Mouse (Mus musculus): ENCODE results near the gene Ankle1. TPM values are rescaled to one million over a fixed set of nuclear protein-coding genes. Genes with fewer than 3 reads are reported as not detected.
A peak's percentile ranks its signal among the peaks of the same experiment; 100 is the strongest.

Gene Ankle1
- total RNA-seq, 4 experiments from 2014 or later: 0.18 to 0.72 (median 0.27) TPM

GRCm38 (mm10) chr8:71381971-71382961 is 23.5 kb upstream of the Ankle1 start:
- peak in 1 of 2 experiments; percentile 62 for DNase-seq (ENCODE audit: low spot score in 2 of 2)

- DNase-seq (ENCODE audit: low spot score in 2 of 2): no peak
These were observed 22.4 kb upstream of the Ankle1 start for GRCm38 (mm10) chr8:71383396-71383795.

- no peak for DNase-seq (ENCODE audit: low spot score in 2 of 2)
These were observed 21.9 kb upstream of the Ankle1 start for GRCm38 (mm10) chr8:71383860-71384259.

- DNase-seq (ENCODE audit: low spot score in 2 of 2): no peak
These were observed 20.5 kb upstream of the Ankle1 start for GRCm38 (mm10) chr8:71385212-71385835.

- no peak for DNase-seq (ENCODE audit: low spot score in 2 of 2)
These were observed 17.5 kb upstream of the Ankle1 start for GRCm38 (mm10) chr8:71388267-71388666.

- no peak for DNase-seq (ENCODE audit: low spot score in 2 of 2)
These were observed 14.1 kb upstream of the Ankle1 start for GRCm38 (mm10) chr8:71391696-71392095.

GRCm38 (mm10) chr8:71392391-71392790 is 13.4 kb upstream of the Ankle1 start:
- no peak for DNase-seq (ENCODE audit: low spot score in 2 of 2)

GRCm38 (mm10) chr8:71392871-71393270 is 12.9 kb upstream of the Ankle1 start:
- DNase-seq (ENCODE audit: low spot score in 2 of 2): no peak

GRCm38 (mm10) chr8:71394481-71394880 is 11.3 kb upstream of the Ankle1 start:
- peak in 1 of 2 experiments; percentile 8 for DNase-seq (ENCODE audit: low spot score in 2 of 2)

GRCm38 (mm10) chr8:71395071-71395470 is 10.7 kb upstream of the Ankle1 start:
- no peak for DNase-seq (ENCODE audit: low spot score in 2 of 2)

GRCm38 (mm10) chr8:71395629-71396028 is 10.2 kb upstream of the Ankle1 start, which contains the start of gene Ushbp1:
Gene Ushbp1 (minus strand): TSS chr8:71395802.
- DNase-seq (ENCODE audit: low spot score in 2 of 2): peak in 1 of 2 experiments; percentile 11

GRCm38 (mm10) chr8:71396639-71397305 is 9.0 kb upstream of the Ankle1 start, which contains the start of gene Babam1:
Gene Babam1 (plus strand): TSS chr8:71396861.
- DNase-seq (ENCODE audit: low spot score in 2 of 2): peak; percentile 94 to 96

- DNase-seq (ENCODE audit: low spot score in 2 of 2): peak in 1 of 2 experiments; percentile 15
These were observed 8.1 kb upstream of the Ankle1 start for GRCm38 (mm10) chr8:71397701-71398100.

GRCm38 (mm10) chr8:71400826-71401225 is 5.0 kb upstream of the Ankle1 start:
- peak in 1 of 2 experiments; percentile 3 for DNase-seq (ENCODE audit: low spot score in 2 of 2)

GRCm38 (mm10) chr8:71401454-71401853 is 4.4 kb upstream of the Ankle1 start:
- DNase-seq (ENCODE audit: low spot score in 2 of 2): peak in 1 of 2 experiments; percentile 9

- no peak for DNase-seq (ENCODE audit: low spot score in 2 of 2)
These were observed 3.3 kb upstream of the Ankle1 start for GRCm38 (mm10) chr8:71402446-71402964.

GRCm38 (mm10) chr8:71403107-71403885 is 2.5 kb upstream of the Ankle1 start:
- no peak for DNase-seq (ENCODE audit: low spot score in 2 of 2)

GRCm38 (mm10) chr8:71404011-71404410 is 1.8 kb upstream of the Ankle1 start:
- no peak for DNase-seq (ENCODE audit: low spot score in 2 of 2)

- DNase-seq (ENCODE audit: low spot score in 2 of 2): peak in 1 of 2 experiments; percentile 10
These were observed 859 bp upstream of the Ankle1 start for GRCm38 (mm10) chr8:71404951-71405351.

Measured in layer of hippocampus, adult 8-10 months (tissue).